Mouse (Mus musculus): Measurements from ENCODE around the gene Tspan7. TPM values are rescaled to one million over a fixed set of nuclear protein-coding genes. Genes with fewer than 3 reads are reported as not detected.

Gene Tspan7
- polyA plus RNA-seq, 1 experiment from 2014 or later: 102 TPM

Other genes with a start within 250 kb of the Tspan7 start
- 0.06 and 0.09 TPM in 2 replicates for gene Otc, start 232.9 kb upstream of the Tspan7 start, polyA plus RNA-seq (2015; fragmentation: Nextera tagmentation; extraction: Ambion mirVana)
- 30.3 and 34.8 TPM in 2 replicates for gene Mid1ip1, start 229.9 kb downstream of the Tspan7 start, polyA plus RNA-seq (2015; fragmentation: Nextera tagmentation; extraction: Ambion mirVana)